Mouse (Mus musculus): ENCODE data around the gene Tctex1d2.

- TF ChIP-seq CTCF (IDR thresholded peaks at IDR 0.05; ENCODE audit: borderline replicate concordance, insufficient read depth, low read depth, low read length) = no peak
- TF ChIP-seq POLR2A (IDR thresholded peaks at IDR 0.05; ENCODE audit: borderline replicate concordance, insufficient read depth, low read length) = peak; percentile 87
These were observed at the start of gene Tctex1d2 for GRCm38 (mm10) chr16:32419517-32420483.

All from cerebellum, adult 2 months (tissue).